Mouse (Mus musculus) midbrain, embryonic 12.5 days (tissue): ENCODE data around the gene Fasn. TPM values are rescaled to one million over a fixed set of nuclear protein-coding genes. Genes with fewer than 3 reads are reported as not detected.
"Not testable (repeated sequence)": the region's sequence is repeated elsewhere in the genome, so short reads cannot be mapped to it uniquely, and the experiment has no call there.

Experiments used
- ATAC-seq: fragments of 200-750 bp; cut with Nextera tagmentation; 2 replicates; pipeline ENCODE4 v1.8.0; 2017; ENCODE audit warnings: low read depth, moderate TSS enrichment, moderate library complexity; ENCODE audit not compliant: low FRiP score
- H3K27ac ChIP-seq: fragments of 300-500 bp; sonication (generic); replicated peaks from 2 replicates; pipeline ENCODE4 v1.5.1; 2016; ENCODE audit warnings: mild to moderate bottlenecking
- H3K27me3 ChIP-seq: fragments of 300-500 bp; sonication (generic); 2 replicates; pipeline ENCODE4 v1.6.1; 2016; ENCODE audit warnings: mild to moderate bottlenecking
- H3K36me3 ChIP-seq: fragments of 300-500 bp; sonication (generic); 2 replicates; pipeline ENCODE4 v1.6.1; 2016
- H3K4me1 ChIP-seq: fragments of 300-500 bp; sonication (generic); 2 replicates; pipeline ENCODE4 v1.6.1; 2016
- H3K4me2 ChIP-seq: fragments of 300-500 bp; sonication (generic); replicated peaks from 2 replicates; pipeline ENCODE4 v1.6.1; 2016; ENCODE audit warnings: mild to moderate bottlenecking, moderate library complexity
- H3K4me3 ChIP-seq: fragments of 300-500 bp; sonication (generic); 2 replicates; pipeline ENCODE4 v1.5.1; 2016; ENCODE audit warnings: mild to moderate bottlenecking
- H3K9ac ChIP-seq: fragments of 300-500 bp; sonication (generic); replicated peaks from 2 replicates; pipeline ENCODE4 v1.6.1; 2016; ENCODE audit warnings: mild to moderate bottlenecking, moderate library complexity
- H3K9me3 ChIP-seq: fragments of 300-500 bp; sonication (generic); 2 replicates; pipeline ENCODE4 v1.6.1; 2016; ENCODE audit warnings: mild to moderate bottlenecking
- WGBS: fragments of 180-500 bp; shearing (Covaris S2); methylation state at CpG from one replicate; pipeline ENCODE4 v1.1.7; 2016; 5-methylcytosine and 5-hydroxymethylcytosine counted together
- polyA plus RNA-seq: library from polyadenylated mRNA; unstranded; fragments of >200 nt; fragmentation: Nextera tagmentation; extraction: Ambion mirVana; gene quantifications from 2 replicates; pipeline ENCODE4 v1.2.1, GENCODE M21; 2016

The Fasn gene
- polyA plus RNA-seq, result 139 and 140 TPM in 2 replicates

GRCm38 (mm10) chr11:120823956-120824786 lies at the start of gene Fasn:
Fasn (minus strand) TSS chr11:120824547.
- ATAC-seq, result peak; percentile 89
- peak within 1 kb of the TSS; percentile 90 for H3K4me3 ChIP-seq
- peak within 1 kb of the TSS; percentile 86 for H3K4me2 ChIP-seq
- peaks cover 44% of the 10 kb centered on the region for H3K4me1 ChIP-seq
- H3K9ac ChIP-seq, result peak within 1 kb of the TSS; percentile 95
- H3K27ac ChIP-seq, result peak within 1 kb of the TSS; percentile 100
- peaks cover 33% of the 10 kb centered on the region for H3K36me3 ChIP-seq
- H3K9me3 ChIP-seq, result no peaks in the 10 kb centered on the region
- WGBS, result under 1% methylated on average over 96 of the region's 109 CpGs
- H3K27me3 ChIP-seq, result peaks cover 1% of the 10 kb centered on the region; the same call in 1 of the 2 replicates

GRCm38 (mm10) chr11:120873206-120873605 lies 48.9 kb upstream of the Fasn start:
- H3K27ac ChIP-seq, result no peak overlapping the region
- ATAC-seq, result no peak
- 88% methylated on average over 6 of the region's 6 CpGs for WGBS
- H3K4me2 ChIP-seq, result no peak overlapping the region
- no peak overlapping the region for H3K4me3 ChIP-seq
- no peaks in the 10 kb centered on the region for H3K9me3 ChIP-seq
- no peaks in the 10 kb centered on the region for H3K27me3 ChIP-seq
- no peaks in the 10 kb centered on the region for H3K4me1 ChIP-seq
- H3K36me3 ChIP-seq, result peaks cover 21% of the 10 kb centered on the region; the same call in 1 of the 2 replicates
- H3K9ac ChIP-seq, result no peak overlapping the region

- ATAC-seq, result no peak
- Histone ChIP-seq H3K27ac (no peak overlapping the region), H3K36me3 (peaks cover 16% of the 10 kb centered on the region; the same call in 1 of the 2 replicates), H3K4me2 (no peak overlapping the region), H3K9ac (no peak overlapping the region), H3K27me3 (no peaks in the 10 kb centered on the region), H3K9me3 (no peaks in the 10 kb centered on the region), H3K4me1 (no peaks in the 10 kb centered on the region), H3K4me3 (no peak overlapping the region)
- WGBS, result 94% methylated on average over 9 of the region's 9 CpGs
These were observed 47.2 kb upstream of the Fasn start for GRCm38 (mm10) chr11:120871521-120871920.

GRCm38 (mm10) chr11:120865816-120866215 lies 41.5 kb upstream of the Fasn start:
- no peak overlapping the region for H3K9ac ChIP-seq
- WGBS, result 89% methylated on average over 1 of the region's 1 CpGs
- H3K4me2 ChIP-seq, result no peak overlapping the region
- ATAC-seq, result no peak
- peaks cover 11% of the 10 kb centered on the region; the same call in 1 of the 2 replicates for H3K36me3 ChIP-seq
- no peak overlapping the region for H3K27ac ChIP-seq
- no peak overlapping the region for H3K4me3 ChIP-seq
- H3K4me1 ChIP-seq, result no peaks in the 10 kb centered on the region
- H3K27me3 ChIP-seq, result no peaks in the 10 kb centered on the region
- no peaks in the 10 kb centered on the region for H3K9me3 ChIP-seq

GRCm38 (mm10) chr11:120862819-120863218 lies 38.5 kb upstream of the Fasn start:
- H3K4me2 ChIP-seq, result no peak overlapping the region
- no peaks in the 10 kb centered on the region for H3K4me1 ChIP-seq
- no peaks in the 10 kb centered on the region for H3K27me3 ChIP-seq
- WGBS, result 76% methylated on average over 10 of the region's 10 CpGs
- no peaks in the 10 kb centered on the region for H3K9me3 ChIP-seq
- H3K27ac ChIP-seq, result no peak overlapping the region
- no peak overlapping the region for H3K9ac ChIP-seq
- ATAC-seq, result no peak
- H3K4me3 ChIP-seq, result no peak overlapping the region
- H3K36me3 ChIP-seq, result peaks cover 17% of the 10 kb centered on the region

- H3K36me3 ChIP-seq, result peaks cover 33% of the 10 kb centered on the region
- not testable (repeated sequence) for H3K27me3 ChIP-seq, H3K4me1 ChIP-seq, ATAC-seq, H3K4me2 ChIP-seq, H3K27ac ChIP-seq, H3K9me3 ChIP-seq, H3K9ac ChIP-seq, H3K4me3 ChIP-seq
- 96% methylated on average over 3 of the region's 3 CpGs for whole genome bisulfite sequencing
These were observed 31.6 kb upstream of the Fasn start for GRCm38 (mm10) chr11:120855938-120856337.

- H3K9me3 ChIP-seq, result no peaks in the 10 kb centered on the region
- no peaks in the 10 kb centered on the region for H3K27me3 ChIP-seq
- H3K4me2 ChIP-seq, result no peak overlapping the region
- no peak overlapping the region for H3K27ac ChIP-seq
- ATAC-seq, result no peak
- H3K4me1 ChIP-seq, result no peaks in the 10 kb centered on the region
- H3K9ac ChIP-seq, result no peak overlapping the region
- no peak overlapping the region for H3K4me3 ChIP-seq
- peaks cover 25% of the 10 kb centered on the region for H3K36me3 ChIP-seq
- WGBS, result 66% methylated on average over 4 of the region's 4 CpGs
These were observed 29.4 kb upstream of the Fasn start for GRCm38 (mm10) chr11:120853788-120854187.

GRCm38 (mm10) chr11:120853158-120853557 lies 28.8 kb upstream of the Fasn start:
- no peak for ATAC-seq
- no peak overlapping the region for H3K4me3 ChIP-seq
- peaks cover 22% of the 10 kb centered on the region; the same call in 1 of the 2 replicates for H3K36me3 ChIP-seq
- H3K9me3 ChIP-seq, result no peaks in the 10 kb centered on the region
- H3K27me3 ChIP-seq, result no peaks in the 10 kb centered on the region
- no peak overlapping the region for H3K4me2 ChIP-seq
- no peak overlapping the region for H3K9ac ChIP-seq
- 98% methylated on average over 4 of the region's 4 CpGs for WGBS
- no peaks in the 10 kb centered on the region for H3K4me1 ChIP-seq
- H3K27ac ChIP-seq, result no peak overlapping the region

- Histone ChIP-seq H3K36me3 (peaks cover 16% of the 10 kb centered on the region; the same call in 1 of the 2 replicates), H3K4me3 (no peak overlapping the region), H3K9me3 (no peaks in the 10 kb centered on the region), H3K9ac (no peak overlapping the region), H3K27ac (no peak overlapping the region), H3K4me2 (no peak overlapping the region), H3K27me3 (no peaks in the 10 kb centered on the region), H3K4me1 (no peaks in the 10 kb centered on the region)
- 76% methylated on average over 11 of the region's 11 CpGs for WGBS
- no peak for ATAC-seq
These were observed 28.0 kb upstream of the Fasn start for GRCm38 (mm10) chr11:120852083-120852935.

- Histone ChIP-seq H3K9me3 (no peaks in the 10 kb centered on the region), H3K4me1 (no peaks in the 10 kb centered on the region), H3K27ac (no peak overlapping the region), H3K9ac (no peak overlapping the region), H3K4me3 (no peak overlapping the region), H3K27me3 (no peaks in the 10 kb centered on the region), H3K36me3 (0 out of 2 replicates have a peak, but pooled peaks cover 11% of the 10 kb centered on the region), H3K4me2 (no peak overlapping the region)
- ATAC-seq, result no peak
- WGBS, result 84% methylated on average over 2 of the region's 2 CpGs
These were observed 27.2 kb upstream of the Fasn start for GRCm38 (mm10) chr11:120851582-120851981.

- Histone ChIP-seq H3K27ac (no peak overlapping the region), H3K9ac (no peak overlapping the region), H3K27me3 (no peaks in the 10 kb centered on the region), H3K4me3 (no peak overlapping the region), H3K9me3 (no peaks in the 10 kb centered on the region), H3K4me1 (no peaks in the 10 kb centered on the region), H3K4me2 (no peak overlapping the region), H3K36me3 (0 out of 2 replicates have a peak, but pooled peaks cover 11% of the 10 kb centered on the region)
- no peak for ATAC-seq
- 79% methylated on average over 1 of the region's 1 CpGs for WGBS
These were observed 26.8 kb upstream of the Fasn start for GRCm38 (mm10) chr11:120851132-120851531.
